Mouse (Mus musculus): ENCODE measurements at regions not wholly inside any gene's neighbourhood (a gene's known extent, or its start where the extent isn't known, plus 50 kb on each side); places are given as distances from the start of the nearest gene placed in this dataset.

GRCm38 (mm10) chr2:9791970-9792369 lies 89.1 kb upstream of the 4930412O13Rik start:
- TF ChIP-seq CHD1 (IDR thresholded peaks at IDR 0.05; ENCODE audit: low read depth, low read length): no peak
- TF ChIP-seq CTCF (IDR thresholded peaks at IDR 0.05 in 2 of 3, conservative IDR thresholded peaks at IDR 0.05 in 1 of 3; ENCODE audit: control insufficient read depth in 1 of 3, insufficient read depth in 1 of 3, low read depth in 2 of 3, low read length in 3 of 3, poor library complexity in 1 of 3, severe bottlenecking in 1 of 3): no peak
